Comparison of ENCODE assay signal across 8 mouse cellular contexts in genomic region chr5:45220272-45220916, GRCm38 (mm10).
DNase-seq lines count a peak whose midpoint lies in the region; ATAC-seq and TF ChIP-seq lines count a peak whose summit lies in the region.

No protein-coding gene starts in this region.

- H3K4me1 ChIP-seq in kidney, postnatal 0 days (replicated peaks; ENCODE audit: insufficient read depth, low read length) = no peaks in the 10 kb centered on the region

- no peak overlapping the region for H3K4me2 ChIP-seq in kidney, postnatal 0 days (ENCODE audit: low read length)

- 72% methylated on average over 6 of the region's 6 CpGs for WGBS in kidney, postnatal 0 days
- WGBS in macrophage (ENCODE audit: missing documents) = 82% methylated on average over 6 of the region's 6 CpGs

- peak; percentile 19 to 73 for DNase-seq in adrenal gland, adult (ENCODE audit: inconsistent age in 2 of 2, low spot score in 1 of 2)
- DNase-seq in adrenal gland, postnatal 25 days = no peak
- DNase-seq in kidney, postnatal 0 days (ENCODE audit: low spot score) = peak; percentile 24
- DNase-seq in kidney, postnatal 25 days = no peak
- peak; percentile 49 for DNase-seq in gastrocnemius, postnatal 25 days
- no peak for DNase-seq in thymus, postnatal 25 days
- no peak for DNase-seq in cerebellum, adult 9-11 months

- no peaks in the 10 kb centered on the region for H3K36me3 ChIP-seq in kidney, postnatal 0 days (ENCODE audit: insufficient read depth, low read length)
- no peaks in the 10 kb centered on the region for H3K36me3 ChIP-seq in macrophage (ENCODE audit: inconsistent target)

- H3K79me2 ChIP-seq in macrophage (ENCODE audit: inconsistent target) = no peaks in the 10 kb centered on the region

- H3K9ac ChIP-seq in kidney, postnatal 0 days (ENCODE audit: low read depth, low read length) = no peak overlapping the region

- no peak for ATAC-seq in kidney, postnatal 0 days (replicated peaks; ENCODE audit: low FRiP score, low read depth)

- H3K27me3 ChIP-seq in kidney, postnatal 0 days (ENCODE audit: insufficient read depth, low read length) = no peaks in the 10 kb centered on the region

- no peak for TF ChIP-seq CTCF in kidney, postnatal 0 days (IDR thresholded peaks at IDR 0.05; ENCODE audit: low read depth)

- H3K4me3 ChIP-seq in kidney, postnatal 0 days (replicated peaks; ENCODE audit: low read depth, low read length) = no peak overlapping the region
- H3K4me3 ChIP-seq in macrophage (ENCODE audit: inconsistent target) = no peak overlapping the region

- no peaks in the 10 kb centered on the region for H3K9me3 ChIP-seq in kidney, postnatal 0 days (replicated peaks; ENCODE audit: low read length)

- no peak overlapping the region for H3K27ac ChIP-seq in kidney, postnatal 0 days
- peak overlapping the region; percentile 25 for H3K27ac ChIP-seq in macrophage

Comparison
In these comparisons a context has a peak if more than half of its experiments do, and no peak if none do; other contexts are left out.
1. DNase-seq: peak in adrenal gland, adult (2 of 2), kidney, postnatal 0 days (single experiment) and gastrocnemius, postnatal 25 days (single experiment); none in adrenal gland, postnatal 25 days (single experiment), kidney, postnatal 25 days (0 of 2), thymus, postnatal 25 days (single experiment) and cerebellum, adult 9-11 months (single experiment).